Mouse (Mus musculus) stomach, postnatal 0 days (tissue): ENCODE measurements around the gene Agtpbp1.

Source experiments
- CTCF ChIP-seq: IDR thresholded peaks from 2 replicates; pipeline ENCODE4 v1.5.1; 2016; ENCODE audit warnings: antibody characterized with exemption, low read depth, mild to moderate bottlenecking, moderate library complexity
- EP300 ChIP-seq: optimal IDR thresholded peaks from 2 replicates; pipeline ENCODE3; 2016; ENCODE audit warnings: antibody characterized with exemption

DNA sequence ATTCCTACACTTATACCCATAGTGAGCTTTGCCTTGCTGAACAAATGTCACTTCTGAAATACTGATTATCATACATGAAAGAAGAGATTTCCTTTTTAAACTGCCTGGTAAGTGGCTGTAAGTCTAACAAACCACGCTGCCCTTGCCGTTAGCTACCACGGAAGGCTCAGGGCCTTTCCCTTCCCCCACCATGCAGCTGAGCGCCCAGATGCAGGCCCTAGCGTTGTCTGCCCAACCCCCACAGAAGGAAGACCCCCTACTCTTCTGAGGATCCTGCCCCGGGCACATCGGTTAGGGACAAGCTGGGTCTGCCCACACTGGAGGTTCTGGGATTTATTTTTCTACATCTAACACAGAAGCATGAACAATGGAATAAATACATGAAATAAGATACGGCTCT lies 89.2 kb downstream of the Agtpbp1 start:
- no peak for TF ChIP-seq CTCF
- no peak for TF ChIP-seq EP300
